Comparison of ENCODE assay signal across 22 mouse cellular contexts in genomic region chr15:25923916-25924315, GRCm38 (mm10).
DNase-seq lines count a peak whose midpoint lies in the region; TF ChIP-seq lines count a peak whose summit lies in the region.
"Had no signal": no experiment of that assay in that cellular context is flagged by ENCODE, and none has a peak within 500 bp of the region (broad histone marks: within the 10 kb centered on the region; RNA-seq: fewer than 3 reads in every experiment).

No protein-coding gene starts in this region.

- H3ac ChIP-seq in myocyte (ENCODE audit: control insufficient read depth, insufficient read length): no peak overlapping the region

- no peak for TF ChIP-seq CTCF in heart, adult 2 months (IDR thresholded peaks at IDR 0.05)

- no peaks in the 10 kb centered on the region for H3K27me3 ChIP-seq in heart, adult 2 months (ENCODE audit: control insufficient read depth, insufficient read depth, low read length)
- no peaks in the 10 kb centered on the region for H3K27me3 ChIP-seq in myocyte (ENCODE audit: control insufficient read depth, insufficient read depth, insufficient read length)
- H3K27me3 ChIP-seq: embryonic facial prominence, embryonic 12.5 days; embryonic facial prominence, embryonic 15.5 days; heart, embryonic 13.5 days; hindbrain, embryonic 12.5 days; hindbrain, embryonic 15.5 days; intestine, embryonic 15.5 days had no signal

- H3K27ac ChIP-seq in heart, adult 2 months: peak overlapping the region; percentile 65
- H3K27ac ChIP-seq: embryonic facial prominence, embryonic 12.5 days; embryonic facial prominence, embryonic 15.5 days; heart, embryonic 10.5 days; heart, embryonic 13.5 days; hindbrain, embryonic 12.5 days; hindbrain, embryonic 15.5 days; intestine, embryonic 15.5 days had no signal

- H3K9ac ChIP-seq in heart, adult 2 months (ENCODE audit: low read depth, low read length): no peak overlapping the region
- H3K9ac ChIP-seq: embryonic facial prominence, embryonic 12.5 days; embryonic facial prominence, embryonic 15.5 days; forebrain, postnatal 0 days; heart, embryonic 13.5 days; hindbrain, embryonic 12.5 days; hindbrain, embryonic 15.5 days; intestine, embryonic 15.5 days had no signal

- no peak for TF ChIP-seq EP300 in heart, adult 2 months (IDR thresholded peaks at IDR 0.05; ENCODE audit: insufficient read depth, low read depth, low read length)

- H3K4me3 ChIP-seq in heart, adult 2 months: no peak overlapping the region
- no peak overlapping the region for H3K4me3 ChIP-seq in myocyte
- H3K4me3 ChIP-seq: embryonic facial prominence, embryonic 12.5 days; embryonic facial prominence, embryonic 15.5 days; heart, embryonic 10.5 days; heart, embryonic 13.5 days; hindbrain, embryonic 12.5 days; hindbrain, embryonic 15.5 days; intestine, embryonic 15.5 days had no signal

- no peak overlapping the region for H3K4me2 ChIP-seq in myocyte (ENCODE audit: low read depth)
- H3K4me2 ChIP-seq: embryonic facial prominence, embryonic 12.5 days; embryonic facial prominence, embryonic 15.5 days; heart, embryonic 13.5 days; hindbrain, embryonic 12.5 days; hindbrain, embryonic 15.5 days; intestine, embryonic 15.5 days had no signal

- TF ChIP-seq POLR2A in heart, adult 2 months (IDR thresholded peaks at IDR 0.05; ENCODE audit: insufficient read depth, low read depth, low read length): no peak
- TF ChIP-seq POLR2A in myocyte (IDR thresholded peaks at IDR 0.05; ENCODE audit: insufficient read length, low read depth): no peak

- H3K4me1 ChIP-seq in heart, adult 2 months (ENCODE audit: control insufficient read depth, insufficient read depth, low read length): peaks cover 6% of the 10 kb centered on the region
- H3K4me1 ChIP-seq: embryonic facial prominence, embryonic 12.5 days; embryonic facial prominence, embryonic 15.5 days; hindbrain, embryonic 12.5 days; hindbrain, embryonic 15.5 days; intestine, embryonic 15.5 days had no signal

- WGBS in heart, adult 2 months: 65% methylated on average over 8 of the region's 8 CpGs

- intact Hi-C loops in heart, adult 2 months (cut with DNase I): no loop called here
- intact Hi-C loops in heart, postnatal 10 days (cut with DNase I): no loop called here
- intact Hi-C loops in left cerebral cortex, postnatal 25 days (cut with DNase I): no loop called here

- no peak for DNase-seq in heart, adult 2 months
- no peak for DNase-seq in heart, postnatal 10 days
- peak; percentile 83 for DNase-seq in A20 (ENCODE audit: low read depth, low spot score)
- peak; percentile 63 for DNase-seq in skeletal muscle tissue, adult 2 months (ENCODE audit: low read depth, low spot score)
- no peak for DNase-seq in urinary bladder, postnatal 25 days (ENCODE audit: low spot score)
- no peak for DNase-seq in left cerebral cortex, postnatal 25 days (ENCODE audit: low spot score in 2 of 2)
- DNase-seq: adrenal gland, postnatal 10 days; adrenal gland, postnatal 36 days; cerebellum, adult 18-20 months; cerebellum, adult 9-10 months; cerebellum, postnatal 14 days; forebrain, postnatal 0 days; gastrocnemius, postnatal 25 days; kidney, adult 11 months had no signal

- H3K36me3 ChIP-seq in heart, adult 2 months (ENCODE audit: control insufficient read depth, insufficient read depth, low read length): peaks cover 2% of the 10 kb centered on the region; the same call in 1 of the 2 replicates
- no peaks in the 10 kb centered on the region for H3K36me3 ChIP-seq in myocyte (ENCODE audit: control insufficient read depth, insufficient read depth)
- H3K36me3 ChIP-seq: embryonic facial prominence, embryonic 12.5 days; embryonic facial prominence, embryonic 15.5 days; heart, embryonic 10.5 days; heart, embryonic 13.5 days; hindbrain, embryonic 12.5 days; hindbrain, embryonic 15.5 days; intestine, embryonic 15.5 days had no signal

- no peaks in the 10 kb centered on the region for H3K79me2 ChIP-seq in heart, adult 2 months (replicated peaks; ENCODE audit: control insufficient read depth, insufficient read depth, low read length)
- peaks cover 49% of the 10 kb centered on the region for H3K79me2 ChIP-seq in myocyte (ENCODE audit: control insufficient read depth, insufficient read depth)

TF ChIP-seq in myocyte, 11 proteins besides CTCF, POLR2A, EP300 and RAD21:
- no peak for TF ChIP-seq REST (IDR thresholded peaks at IDR 0.05; ENCODE audit: insufficient read depth, insufficient read length)
- no peak for TF ChIP-seq TCF3 (IDR thresholded peaks at IDR 0.05; ENCODE audit: insufficient read length, low read depth)
- no peak for TF ChIP-seq CEBPB (IDR thresholded peaks at IDR 0.05; ENCODE audit: insufficient read depth, poor library complexity, severe bottlenecking)
- TF ChIP-seq E2F4 (IDR thresholded peaks at IDR 0.05; ENCODE audit: insufficient read depth): no peak
- TF ChIP-seq MYOG (IDR thresholded peaks at IDR 0.05; ENCODE audit: control insufficient read depth in 1 of 3, insufficient read depth in 1 of 3, insufficient read length in 2 of 3, low read depth in 2 of 3): no peak
- no peak for TF ChIP-seq USF1 (IDR thresholded peaks at IDR 0.05; ENCODE audit: low read depth)
- TF ChIP-seq MYOD1 (IDR thresholded peaks at IDR 0.05; ENCODE audit: control insufficient read depth in 1 of 3, insufficient read length in 2 of 3, low read depth in 2 of 3): peak in 2 of 3 experiments; percentile 1 to 71

Comparison
In these comparisons a context has a peak if more than half of its experiments do, and no peak if none do; other contexts are left out.
1. DNase-seq: peak in A20 (single experiment) and skeletal muscle tissue, adult 2 months (single experiment); none in heart, adult 2 months (0 of 2), heart, postnatal 10 days (0 of 2), urinary bladder, postnatal 25 days (single experiment) and left cerebral cortex, postnatal 25 days (0 of 2).